Mouse (Mus musculus) lung, embryonic 15.5 days (tissue): ENCODE results near the gene Rab5a. TPM values are rescaled to one million over a fixed set of nuclear protein-coding genes. Genes with fewer than 3 reads are reported as not detected.
"Not testable (repeated sequence)": the region's sequence is repeated elsewhere in the genome, so short reads cannot be mapped to it uniquely, and the experiment has no call there.

ENCODE experiments used
- ATAC-seq: fragments of 200-750 bp; cut with Nextera tagmentation; 2 replicates; pipeline ENCODE4 v1.8.0; 2017; ENCODE audit warnings: moderate number of reproducible peaks, borderline replicate concordance; ENCODE audit not compliant: low FRiP score, low TSS enrichment; ENCODE audit errors: extremely low read depth
- H3K27ac ChIP-seq: fragments of 300-500 bp; sonication (generic); 2 replicates; pipeline ENCODE4 v1.5.1; 2015; ENCODE audit warnings: moderate library complexity, mild to moderate bottlenecking, inconsistent platforms
- H3K27me3 ChIP-seq: fragments of 300-500 bp; sonication (generic); 2 replicates; pipeline ENCODE4 v1.6.1; 2015; ENCODE audit warnings: inconsistent platforms
- H3K36me3 ChIP-seq: fragments of 300-500 bp; sonication (generic); 2 replicates; pipeline ENCODE4 v1.6.1; 2015; ENCODE audit warnings: inconsistent platforms
- H3K4me1 ChIP-seq: fragments of 300-500 bp; sonication (generic); 2 replicates; pipeline ENCODE4 v1.6.1; 2015; ENCODE audit warnings: inconsistent platforms
- H3K4me2 ChIP-seq: fragments of 300-500 bp; sonication (generic); 2 replicates; pipeline ENCODE4 v1.6.1; 2015; ENCODE audit warnings: inconsistent platforms, mild to moderate bottlenecking, moderate library complexity
- H3K4me3 ChIP-seq: fragments of 300-500 bp; sonication (generic); 2 replicates; pipeline ENCODE4 v1.5.1; 2015; ENCODE audit warnings: mild to moderate bottlenecking, inconsistent platforms
- H3K9ac ChIP-seq: fragments of 300-500 bp; sonication (generic); 2 replicates; pipeline ENCODE4 v1.6.1; 2015; ENCODE audit warnings: inconsistent platforms
- H3K9me3 ChIP-seq: fragments of 300-500 bp; sonication (generic); 2 replicates; pipeline ENCODE4 v1.6.1; 2016; ENCODE audit warnings: inconsistent platforms
- WGBS: fragments of 180-500 bp; shearing (Covaris S2); methylation state at CpG from one replicate; pipeline ENCODE4 v1.1.7; 2015; 5-methylcytosine and 5-hydroxymethylcytosine counted together
- polyA plus RNA-seq: library from polyadenylated mRNA; unstranded; fragments of >200 nt; fragmentation: Nextera tagmentation; extraction: Ambion mirVana; gene quantifications from 2 replicates; pipeline ENCODE4 v1.2.1, GENCODE M21; 2015

Rab5a gene
- polyA plus RNA-seq, 1 experiment from 2014 or later, result 83.7 TPM

DNA sequence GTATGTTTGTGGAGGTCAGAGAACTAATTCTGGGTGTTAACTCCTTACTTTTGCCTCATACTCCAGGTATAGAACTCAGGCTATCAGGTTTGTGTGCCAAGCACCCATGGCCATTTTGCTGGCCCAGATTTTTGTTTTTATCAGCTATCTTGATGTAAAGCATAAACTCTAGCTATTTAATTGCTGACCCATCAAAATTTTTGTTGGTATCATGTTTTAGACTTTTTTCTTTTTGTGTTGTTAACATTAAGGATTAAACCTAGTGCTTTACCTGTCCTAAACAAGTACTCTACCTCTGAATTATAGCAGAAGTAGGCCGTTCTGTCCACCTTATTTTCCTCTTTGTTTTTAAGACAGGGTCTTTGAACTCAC is 10.0 kb downstream of the Rab5a start:
- H3K27ac ChIP-seq, result no peak overlapping the region
- H3K36me3 ChIP-seq, result peaks cover 48% of the 10 kb centered on the region
- no peaks in the 10 kb centered on the region for H3K4me1 ChIP-seq
- H3K4me2 ChIP-seq, result no peak overlapping the region
- ATAC-seq, result no peak
- no peak overlapping the region for H3K9ac ChIP-seq
- no peaks in the 10 kb centered on the region for H3K27me3 ChIP-seq
- 93% methylated on average over 1 of the region's 1 CpGs for WGBS
- no peaks in the 10 kb centered on the region for H3K9me3 ChIP-seq
- H3K4me3 ChIP-seq, result no peak overlapping the region

- 92% methylated on average over 2 of the region's 2 CpGs for WGBS
Measured at GRCm38 (mm10) chr17:53502966-53503365, 23.9 kb downstream of the Rab5a start.

DNA sequence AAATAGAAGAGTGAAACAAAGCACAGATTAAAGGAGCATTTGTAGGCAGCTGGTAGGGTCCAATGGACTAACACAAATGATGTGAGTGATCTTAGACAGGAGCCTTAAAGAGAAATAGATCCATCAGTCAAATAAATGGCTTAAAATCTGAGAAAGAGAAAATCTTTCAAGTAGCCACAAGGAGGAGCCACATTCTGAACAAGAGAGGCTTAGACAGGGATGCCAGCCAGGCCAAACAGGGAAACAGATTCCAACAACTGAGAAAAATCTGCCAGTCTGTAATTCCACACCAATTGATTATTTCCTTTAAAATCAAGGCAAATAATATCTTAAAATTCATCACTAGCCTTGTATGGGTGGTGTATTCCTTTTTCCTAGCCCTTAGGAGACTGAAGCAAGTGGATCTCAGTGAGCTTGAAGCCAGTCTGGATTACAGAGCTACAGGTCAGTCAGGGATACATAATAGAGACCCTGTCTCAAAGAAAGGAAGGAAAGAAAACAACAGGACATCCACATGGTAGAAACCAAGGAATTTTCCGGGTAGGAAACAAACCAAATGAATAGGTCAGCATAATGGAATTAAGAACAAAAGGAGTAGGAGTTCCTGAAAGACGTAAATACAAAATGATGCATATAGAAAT is 33.4 kb downstream of the Rab5a start:
- Histone ChIP-seq H3K4me2 (no peak overlapping the region), H3K4me3 (no peak overlapping the region), H3K27me3 (no peaks in the 10 kb centered on the region), H3K27ac (no peak overlapping the region), H3K9me3 (no peaks in the 10 kb centered on the region), H3K36me3 (peaks cover 5% of the 10 kb centered on the region; the same call in 1 of the 2 replicates), H3K9ac (no peak overlapping the region), H3K4me1 (no peaks in the 10 kb centered on the region)
- ATAC-seq, result no peak
- 87% methylated on average over 2 of the region's 2 CpGs for WGBS

More at GRCm38 (mm10) chr17:53502966-53503365, 23.9 kb downstream of the Rab5a start:
- Histone ChIP-seq H3K4me3 (no peak overlapping the region), H3K36me3 (peaks cover 65% of the 10 kb centered on the region), H3K4me1 (no peaks in the 10 kb centered on the region), H3K4me2 (no peak overlapping the region), H3K9ac (no peak overlapping the region), H3K27me3 (no peaks in the 10 kb centered on the region), H3K27ac (no peak overlapping the region), H3K9me3 (no peaks in the 10 kb centered on the region)
- ATAC-seq, result no peak

- no peaks in the 10 kb centered on the region for H3K27me3 ChIP-seq
Measured at GRCm38 (mm10) chr17:53519364-53519763, 40.3 kb downstream of the Rab5a start.

DNA sequence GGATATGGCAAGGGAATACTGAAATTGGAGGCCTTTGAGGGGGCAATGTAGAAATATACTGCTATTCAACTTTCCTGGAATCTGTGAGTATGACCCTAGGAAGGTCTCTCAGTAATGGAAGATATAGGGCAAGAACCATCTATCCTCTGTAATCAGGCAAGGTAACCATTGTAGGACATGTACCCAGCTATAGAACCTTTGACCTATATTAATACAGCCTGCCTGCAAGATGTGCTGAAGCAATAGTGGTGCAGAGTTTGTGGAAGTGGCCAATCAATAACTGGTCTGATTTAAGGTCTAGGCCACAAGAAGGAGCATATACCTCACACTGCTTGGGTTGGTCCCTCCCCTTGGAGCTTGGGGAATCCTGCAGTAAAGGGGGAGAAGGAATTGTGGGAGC is 41.5 kb downstream of the Rab5a start:
- no peak overlapping the region for H3K4me2 ChIP-seq
- ATAC-seq, result no peak
- H3K27ac ChIP-seq, result no peak overlapping the region
- no peaks in the 10 kb centered on the region for H3K27me3 ChIP-seq
- no peaks in the 10 kb centered on the region for H3K4me1 ChIP-seq
- H3K4me3 ChIP-seq, result no peak overlapping the region
- no peaks in the 10 kb centered on the region for H3K9me3 ChIP-seq
- H3K36me3 ChIP-seq, result peaks cover under 1% of the 10 kb centered on the region; the same call in 1 of the 2 replicates
- H3K9ac ChIP-seq, result no peak overlapping the region

More at GRCm38 (mm10) chr17:53519364-53519763, 40.3 kb downstream of the Rab5a start:
- ATAC-seq, result no peak
- H3K36me3 ChIP-seq, result peaks cover 5% of the 10 kb centered on the region; the same call in 1 of the 2 replicates
- H3K9ac ChIP-seq, result no peak overlapping the region
- H3K27ac ChIP-seq, result no peak overlapping the region
- no peaks in the 10 kb centered on the region for H3K9me3 ChIP-seq
- no peak overlapping the region for H3K4me3 ChIP-seq
- no peak overlapping the region for H3K4me2 ChIP-seq
- no peaks in the 10 kb centered on the region for H3K4me1 ChIP-seq

DNA sequence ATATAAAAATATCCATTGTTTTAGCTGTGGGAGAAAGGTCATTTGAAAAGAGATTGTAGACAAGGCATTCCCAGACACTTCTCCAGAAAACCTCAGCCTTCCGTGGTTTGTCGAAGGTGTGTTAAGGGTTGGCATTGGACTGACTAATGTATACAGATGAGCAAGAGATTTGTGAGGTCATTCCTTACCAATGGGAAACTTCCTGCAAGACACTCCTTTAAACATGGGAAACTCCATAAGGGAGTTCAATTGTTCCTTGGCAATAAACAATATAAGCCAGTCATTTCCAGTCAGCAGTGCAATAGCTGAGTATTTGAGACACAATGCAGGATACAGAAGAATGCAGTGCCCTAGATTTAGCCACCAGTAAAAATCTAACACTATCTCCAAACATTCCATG is 49.0 kb downstream of the Rab5a start:
- Histone ChIP-seq H3K9me3 (no peaks in the 10 kb centered on the region), H3K36me3 (no peaks in the 10 kb centered on the region), H3K27me3 (no peaks in the 10 kb centered on the region), H3K4me3 (no peak overlapping the region), H3K4me1 (no peaks in the 10 kb centered on the region), H3K9ac (no peak overlapping the region), H3K4me2 (no peak overlapping the region), H3K27ac (no peak overlapping the region)
- ATAC-seq, result no peak
- 77% methylated on average over 2 of the region's 2 CpGs for WGBS

DNA sequence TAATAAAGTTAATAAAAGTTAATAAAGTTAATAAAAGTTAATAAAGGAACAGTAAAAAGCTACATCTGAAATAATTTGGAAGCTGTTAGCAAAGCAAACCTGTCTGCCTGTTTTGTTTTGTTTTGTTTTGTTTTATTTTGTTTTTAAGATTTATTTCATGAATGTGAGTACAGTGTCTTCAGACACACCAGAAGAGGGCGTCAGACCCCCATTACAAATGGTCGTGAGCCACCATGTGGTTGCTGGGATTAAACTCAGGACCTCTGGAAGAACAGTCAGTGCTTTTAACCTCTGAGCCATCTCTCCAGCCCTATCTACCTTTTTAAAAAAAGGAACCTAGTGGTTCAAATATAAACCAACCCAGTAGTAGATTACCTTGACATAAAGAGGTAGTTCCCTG is 52.1 kb downstream of the Rab5a start:
- no peak overlapping the region for H3K4me2 ChIP-seq
- no peak for ATAC-seq
- no peak overlapping the region for H3K27ac ChIP-seq
- no peak overlapping the region for H3K9ac ChIP-seq
- WGBS, result 47% methylated on average over 2 of the region's 2 CpGs
- no peak overlapping the region for H3K4me3 ChIP-seq
- H3K9me3 ChIP-seq, result no peaks in the 10 kb centered on the region
- H3K27me3 ChIP-seq, result no peaks in the 10 kb centered on the region
- H3K4me1 ChIP-seq, result no peaks in the 10 kb centered on the region
- no peaks in the 10 kb centered on the region for H3K36me3 ChIP-seq

DNA sequence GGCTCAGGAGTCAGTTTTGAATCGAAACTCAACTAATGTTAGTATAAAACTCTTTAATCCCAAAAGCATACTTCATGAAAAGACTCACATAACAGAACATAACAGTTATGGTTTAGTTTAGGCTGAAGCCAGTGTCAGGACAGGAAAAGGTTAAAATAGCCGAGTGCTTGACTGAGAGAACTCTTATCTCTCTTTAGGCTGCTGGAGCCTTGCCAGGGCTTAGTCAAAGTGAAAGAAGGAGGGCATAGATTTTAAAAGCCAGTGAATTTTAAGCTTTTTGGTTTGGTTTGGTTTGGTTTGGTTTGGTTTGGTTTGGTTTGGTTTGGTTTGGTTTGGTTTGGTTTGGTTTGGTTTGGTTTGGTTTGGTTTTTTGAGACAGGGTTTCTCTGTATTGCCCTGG is 53.4 kb downstream of the Rab5a start:
- no peak overlapping the region for H3K4me2 ChIP-seq
- no peaks in the 10 kb centered on the region for H3K9me3 ChIP-seq
- no peak for ATAC-seq
- no peaks in the 10 kb centered on the region for H3K4me1 ChIP-seq
- H3K9ac ChIP-seq, result no peak overlapping the region
- no peak overlapping the region for H3K4me3 ChIP-seq
- no peaks in the 10 kb centered on the region for H3K36me3 ChIP-seq
- no peaks in the 10 kb centered on the region for H3K27me3 ChIP-seq
- no peak overlapping the region for H3K27ac ChIP-seq
- WGBS, result 20% methylated on average over 2 of the region's 2 CpGs

DNA sequence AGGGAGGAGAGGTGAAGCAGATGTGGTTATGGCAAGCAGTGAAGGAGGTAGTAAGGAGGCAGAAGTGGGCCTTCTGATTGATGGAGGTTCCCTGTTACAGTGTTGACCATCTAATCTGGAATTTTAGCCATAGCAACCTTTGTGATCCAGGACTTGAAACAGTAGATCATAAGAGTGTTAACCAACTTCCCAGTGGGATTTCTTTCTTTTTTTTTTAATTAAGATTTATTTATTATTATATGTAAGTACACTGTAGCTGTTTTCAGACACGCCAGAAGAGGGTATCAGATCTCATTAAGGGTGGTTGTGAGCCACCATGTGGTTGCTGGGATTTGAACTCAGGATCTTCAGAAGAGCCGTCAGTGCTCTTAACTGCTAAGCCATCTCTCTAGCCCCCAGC is 60.3 kb downstream of the Rab5a start, which contains the start of gene Pp2d1:
Gene Pp2d1 (minus strand): TSS at position 101 of the 400 bp plus-strand sequence.
- H3K9me3 ChIP-seq, H3K36me3 ChIP-seq, H3K27ac ChIP-seq, ATAC-seq, H3K4me3 ChIP-seq, H3K4me2 ChIP-seq, H3K27me3 ChIP-seq, H3K9ac ChIP-seq: not testable (repeated sequence)
- WGBS, result 75% methylated on average over 2 of the region's 2 CpGs
- peaks cover 10% of the 10 kb centered on the region for H3K4me1 ChIP-seq

DNA sequence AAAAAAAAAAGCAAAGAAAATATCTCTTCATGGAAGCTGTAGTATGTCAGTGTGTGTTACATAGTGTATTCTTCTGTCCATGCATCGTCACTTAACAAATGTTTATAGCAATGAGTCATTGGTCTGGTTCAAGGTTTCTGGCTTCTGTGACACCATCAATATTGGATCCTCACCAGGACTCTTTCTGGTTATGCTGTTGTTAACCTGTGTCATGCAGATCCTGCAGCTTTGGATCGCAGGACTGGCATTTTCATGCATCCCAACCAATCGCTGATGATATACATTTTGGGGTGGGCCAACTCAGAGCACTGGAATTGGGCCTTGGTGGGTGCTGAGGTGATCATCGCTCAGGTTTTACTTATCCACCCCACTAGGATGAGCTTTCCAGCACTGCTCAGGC is 63.5 kb downstream of the Rab5a start:
- no peaks in the 10 kb centered on the region for H3K9me3 ChIP-seq
- H3K4me2 ChIP-seq, result no peak overlapping the region
- no peaks in the 10 kb centered on the region for H3K36me3 ChIP-seq
- no peaks in the 10 kb centered on the region for H3K27me3 ChIP-seq
- WGBS, result 88% methylated on average over 4 of the region's 4 CpGs
- peaks cover 10% of the 10 kb centered on the region for H3K4me1 ChIP-seq
- H3K4me3 ChIP-seq, result no peak overlapping the region
- no peak for ATAC-seq
- H3K9ac ChIP-seq, result no peak overlapping the region
- no peak overlapping the region for H3K27ac ChIP-seq

- H3K9me3 ChIP-seq, result no peaks in the 10 kb centered on the region
- H3K4me2 ChIP-seq, result no peak overlapping the region
- ATAC-seq, result peak; percentile 80
- no peaks in the 10 kb centered on the region for H3K36me3 ChIP-seq
- no peak overlapping the region for H3K4me3 ChIP-seq
- no peaks in the 10 kb centered on the region for H3K27me3 ChIP-seq
- WGBS, result 36% methylated on average over 9 of the region's 9 CpGs
- peaks cover 10% of the 10 kb centered on the region for H3K4me1 ChIP-seq
- H3K27ac ChIP-seq, result 0 out of 2 replicates have a peak overlapping the region, but pooled peaks have one; percentile 31
- H3K9ac ChIP-seq, result no peak overlapping the region
Measured at GRCm38 (mm10) chr17:53543591-53544324, 64.7 kb downstream of the Rab5a start.
